ENCODE assay signal across 31 mouse cellular contexts in the genomic region with DNA sequence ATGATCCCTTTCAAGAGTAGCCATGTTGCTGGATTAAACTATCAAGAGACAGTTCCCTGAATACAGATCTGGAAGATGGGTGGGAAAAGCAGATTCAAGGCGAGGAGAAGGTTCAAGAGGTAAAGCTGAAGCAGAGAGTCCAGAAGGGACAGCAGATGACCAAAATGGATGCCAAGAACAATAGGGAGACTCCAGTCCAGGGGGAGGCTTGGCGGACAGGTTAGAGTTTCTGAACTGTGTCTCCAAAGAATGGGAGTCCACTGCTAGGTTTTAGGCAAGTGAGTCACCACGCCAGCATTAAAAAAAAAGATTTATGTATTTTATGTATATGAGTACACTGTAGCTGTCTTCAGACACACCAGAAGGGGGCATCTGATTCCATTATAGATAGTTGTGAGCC. TPM values are rescaled to one million over a fixed set of nuclear protein-coding genes. Genes with fewer than 3 reads are reported as not detected.
"Had no signal": no experiment of that assay in that cellular context is flagged by ENCODE, and none has a peak within 500 bp of the region (broad histone marks: within the 10 kb centered on the region; RNA-seq: fewer than 3 reads in every experiment).

No protein-coding gene starts in this region.

- H3K9ac ChIP-seq: heart, embryonic 13.5 days; heart, embryonic 15.5 days; hindbrain, embryonic 13.5 days; hindbrain, embryonic 15.5 days; kidney, embryonic 15.5 days; limb, embryonic 13.5 days; limb, embryonic 15.5 days; liver, embryonic 12.5 days; liver, embryonic 14.5 days had no signal

- ATAC-seq: hindbrain, postnatal 0 days; intestine, embryonic 16.5 days; liver, embryonic 12.5 days had no signal

- H3K4me3 ChIP-seq: heart, embryonic 13.5 days; heart, embryonic 15.5 days; hindbrain, embryonic 13.5 days; hindbrain, embryonic 15.5 days; kidney, embryonic 15.5 days; limb, embryonic 13.5 days; limb, embryonic 15.5 days; liver, embryonic 12.5 days had no signal

- H3K36me3 ChIP-seq: heart, embryonic 13.5 days; heart, embryonic 15.5 days; hindbrain, embryonic 13.5 days; hindbrain, embryonic 15.5 days; kidney, embryonic 15.5 days; limb, embryonic 13.5 days; limb, embryonic 15.5 days; liver, embryonic 12.5 days had no signal

- H3K9me3 ChIP-seq: heart, embryonic 13.5 days; heart, embryonic 15.5 days; hindbrain, embryonic 13.5 days; hindbrain, embryonic 15.5 days; kidney, embryonic 15.5 days; limb, embryonic 13.5 days; limb, embryonic 15.5 days; liver, embryonic 12.5 days had no signal

- DNase-seq: gastrocnemius, postnatal 14 days; gastrocnemius, postnatal 36 days; heart, adult 18-20 months; heart, postnatal 14 days; heart, postnatal 36 days; kidney, adult 11 months; kidney, adult 2 months; kidney, adult 9 months; kidney, postnatal 14 days; kidney, postnatal 36 days; layer of hippocampus, postnatal 36 days; left cerebral cortex, postnatal 4 days had no signal

- H3K4me1 ChIP-seq: hindbrain, embryonic 13.5 days; hindbrain, embryonic 15.5 days; kidney, embryonic 15.5 days; limb, embryonic 13.5 days; limb, embryonic 15.5 days; liver, embryonic 12.5 days had no signal

- H3K27me3 ChIP-seq: heart, embryonic 13.5 days; heart, embryonic 15.5 days; hindbrain, embryonic 13.5 days; hindbrain, embryonic 15.5 days; kidney, embryonic 15.5 days; limb, embryonic 13.5 days; limb, embryonic 15.5 days had no signal

- H3K4me2 ChIP-seq: heart, embryonic 11.5 days; heart, embryonic 13.5 days; heart, embryonic 15.5 days; hindbrain, embryonic 13.5 days; hindbrain, embryonic 15.5 days; kidney, embryonic 15.5 days; limb, embryonic 13.5 days; limb, embryonic 15.5 days; liver, embryonic 12.5 days had no signal

- H3K27ac ChIP-seq: heart, embryonic 13.5 days; heart, embryonic 15.5 days; hindbrain, embryonic 13.5 days; hindbrain, embryonic 15.5 days; hindbrain, postnatal 0 days; kidney, embryonic 15.5 days; limb, embryonic 13.5 days; limb, embryonic 15.5 days; liver, embryonic 12.5 days; liver, embryonic 14.5 days had no signal

RNA-seq across cellular contexts. Expression of gene Ccdc184, which starts 12.3 kb away (rescaled TPM):
- polyA plus RNA-seq: liver, adult 2 months; liver, embryonic 12.5 days; liver, embryonic 14.5 days had no signal

RNA-seq across cellular contexts. Expression of gene Olfr288, which starts 40.7 kb away (rescaled TPM):
- polyA plus RNA-seq: gonadal fat pad, adult 2 months; heart, embryonic 11.5 days; heart, embryonic 13.5 days; heart, embryonic 15.5 days; heart, postnatal 0 days; hindbrain, embryonic 11.5 days; hindbrain, embryonic 13.5 days; hindbrain, embryonic 15.5 days; hindbrain, postnatal 0 days; intestine, embryonic 14.5 days; intestine, embryonic 16.5 days; kidney, adult 2 months; kidney, embryonic 15.5 days; large intestine, adult 2 months; limb, embryonic 11.5 days; limb, embryonic 13.5 days; limb, embryonic 15.5 days; liver, adult 2 months; liver, embryonic 12.5 days; liver, embryonic 14.5 days had no signal
